ENCODE assay signal across 12 mouse cellular contexts in the genomic region with DNA sequence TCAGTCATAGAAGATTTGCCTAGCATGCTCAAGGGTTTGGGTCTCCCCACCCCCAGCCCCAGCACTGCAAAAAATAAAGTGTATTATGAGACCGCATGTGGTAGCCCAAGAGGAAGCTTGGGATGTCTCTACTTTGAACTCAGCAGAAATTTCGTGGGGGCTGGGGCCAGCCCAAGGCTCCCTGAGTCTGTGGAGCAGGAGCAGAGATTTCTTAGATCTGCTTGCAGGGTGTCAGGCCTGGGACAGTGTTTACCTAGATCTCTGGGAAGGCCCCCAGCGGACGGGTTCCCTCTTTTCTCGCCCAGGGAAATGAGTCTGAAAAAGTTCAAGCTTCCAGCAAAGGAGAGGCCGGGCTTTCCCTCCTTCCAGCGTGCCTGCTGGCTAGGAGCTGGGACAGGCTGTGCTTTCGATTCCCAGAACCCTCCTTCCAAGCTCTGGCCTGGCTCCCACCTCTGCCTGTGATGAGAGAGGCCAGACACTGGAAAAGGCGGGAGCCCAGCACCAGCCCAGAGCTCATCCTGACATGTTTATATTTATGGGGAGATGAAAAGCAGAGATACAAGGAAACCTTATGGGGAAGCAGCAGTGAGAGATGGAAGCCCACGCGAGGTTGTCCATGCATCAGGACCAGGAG. TPM values are rescaled to one million over a fixed set of nuclear protein-coding genes. Genes with fewer than 3 reads are reported as not detected.
DNase-seq lines count a peak whose midpoint lies in the region; ATAC-seq lines count a peak whose summit lies in the region.
"Had no signal": no experiment of that assay in that cellular context is flagged by ENCODE, and none has a peak within 500 bp of the region (broad histone marks: within the 10 kb centered on the region; RNA-seq: fewer than 3 reads in every experiment).

No protein-coding gene starts in this region.

- H3K9me3 ChIP-seq in stomach, embryonic 15.5 days, result no peaks in the 10 kb centered on the region

- no peak for ATAC-seq in cerebellum, adult (ENCODE audit: insufficient number of reproducible peaks, low FRiP score, low TSS enrichment)
- peak; percentile 79 for ATAC-seq in stomach, embryonic 15.5 days (ENCODE audit: insufficient read depth, low FRiP score, low read depth)
- ATAC-seq in granulocyte monocyte progenitor cell, adult 5-6 weeks (replicated peaks; ENCODE audit: poor library complexity, severe bottlenecking), result no peak
- ATAC-seq: hindbrain, embryonic 16.5 days had no signal

- WGBS in stomach, embryonic 15.5 days, result 26% methylated on average over 11 of the region's 11 CpGs

- H3K4me1 ChIP-seq in stomach, embryonic 15.5 days, result no peaks in the 10 kb centered on the region

- H3K9ac ChIP-seq in stomach, embryonic 15.5 days, result no peak overlapping the region

- no peaks in the 10 kb centered on the region for H3K36me3 ChIP-seq in stomach, embryonic 15.5 days

- intact Hi-C loops in heart, postnatal 36 days (cut with DNase I), result no loop called here

- peak overlapping the region; percentile 77 for H3K27ac ChIP-seq in stomach, embryonic 15.5 days

- H3K27me3 ChIP-seq in stomach, embryonic 15.5 days (replicated peaks), result no peaks in the 10 kb centered on the region

- no peak overlapping the region for H3K4me3 ChIP-seq in stomach, embryonic 15.5 days (replicated peaks)

- no peak overlapping the region for H3K4me2 ChIP-seq in stomach, embryonic 15.5 days

- DNase-seq in cerebellum, postnatal 10 days, result peak; percentile 34 to 59
- peak; percentile 45 for DNase-seq in NIH3T3 (ENCODE audit: low read depth)
- peak; percentile 35 to 53 for DNase-seq in heart, postnatal 36 days
- DNase-seq in layer of hippocampus, adult 18-20 months (ENCODE audit: low spot score in 2 of 2), result no peak
- DNase-seq in cerebellum, adult 11 months, result no peak
- DNase-seq: B cell, adult 2 months had no signal

RNA-seq across cellular contexts. Expression of gene Arhgef18, which starts 16.0 kb away (rescaled TPM):
- 10 to 100 TPM; 18.7 to 20.4 TPM for total RNA-seq in heart, postnatal 36 days (2021)
- polyA plus RNA-seq in stomach, embryonic 15.5 days (2015; fragmentation: Nextera tagmentation; extraction: Ambion mirVana), result 9.0 and 10.2 TPM in 2 replicates
- total RNA-seq in granulocyte monocyte progenitor cell, adult 5-6 weeks (2014; fragmentation: Nextera tagmentation), result 29.1 and 36.5 TPM in 2 replicates
- 24.7 and 25.2 TPM in 2 replicates for total RNA-seq in granulocyte monocyte progenitor cell, adult 5-6 weeks (2017)
- 10 to 100 TPM; 49.0 to 51.3 TPM for total RNA-seq in layer of hippocampus, adult 18-20 months (2021)

RNA-seq across cellular contexts. Expression of gene A430078G23Rik, which starts 23.5 kb away (rescaled TPM):
- total RNA-seq in heart, postnatal 36 days (2021), result under 1 TPM; 0.30 to 0.53 TPM
- polyA plus RNA-seq in stomach, embryonic 15.5 days (2015; fragmentation: Nextera tagmentation; extraction: Ambion mirVana), result 0.71 and 0.79 TPM in 2 replicates
- 18.7 and 25.6 TPM in 2 replicates for total RNA-seq in granulocyte monocyte progenitor cell, adult 5-6 weeks (2014; fragmentation: Nextera tagmentation)
- total RNA-seq in granulocyte monocyte progenitor cell, adult 5-6 weeks (2017), result 10.5 and 14.7 TPM in 2 replicates
- total RNA-seq in layer of hippocampus, adult 18-20 months (2021), result not detected
- total RNA-seq: left cerebral cortex, postnatal 14 days had no signal
- polyA plus RNA-seq: hindbrain, embryonic 16.5 days; neural tube, embryonic 11.5 days had no signal

Comparison
In these comparisons a context has a peak if more than half of its experiments do, and no peak if none do; other contexts are left out.
1. DNase-seq: peak in cerebellum, postnatal 10 days (2 of 2), NIH3T3 (single experiment) and heart, postnatal 36 days (2 of 2); none in layer of hippocampus, adult 18-20 months (0 of 2) and cerebellum, adult 11 months (single experiment).
2. RNA of gene A430078G23Rik, which starts 23.5 kb away (total RNA-seq): 10.5 to 25.6 TPM in granulocyte monocyte progenitor cell, adult 5-6 weeks; 0.30 to 0.53 TPM in heart, postnatal 36 days and not detected in layer of hippocampus, adult 18-20 months; every median in the first group is over 4 times any median in the second.